Mouse (Mus musculus) lung, embryonic 16.5 days (tissue): ENCODE data around the gene Ghdc. TPM values are rescaled to one million over a fixed set of nuclear protein-coding genes. Genes with fewer than 3 reads are reported as not detected.
A peak's percentile ranks its signal among the peaks of the same experiment; 100 is the strongest.

Experiments
- ATAC-seq: fragments of 200-750 bp; cut with Nextera tagmentation; 2 replicates; pipeline ENCODE4 v1.8.0; 2017; ENCODE audit warnings: low read depth, mild to moderate bottlenecking, moderate library complexity
- H3K27ac ChIP-seq: fragments of 300-500 bp; sonication (generic); 2 replicates; pipeline ENCODE4 v1.5.1; 2014; ENCODE audit warnings: mild to moderate bottlenecking, control low read depth, low read length
- H3K27me3 ChIP-seq: fragments of 300-500 bp; sonication (generic); 2 replicates; pipeline ENCODE4 v1.6.1; 2014; ENCODE audit warnings: low read depth, low read length, mixed read lengths; ENCODE audit not compliant: control insufficient read depth, insufficient read depth
- H3K36me3 ChIP-seq: fragments of 300-500 bp; sonication (generic); 2 replicates; pipeline ENCODE4 v1.6.1; 2014; ENCODE audit warnings: low read length; ENCODE audit not compliant: control insufficient read depth, insufficient read depth
- H3K4me1 ChIP-seq: fragments of 300-500 bp; sonication (generic); replicated peaks from 2 replicates; pipeline ENCODE4 v1.6.1; 2014; ENCODE audit warnings: low read length, mixed read lengths; ENCODE audit not compliant: control insufficient read depth, insufficient read depth
- H3K4me2 ChIP-seq: fragments of 300-500 bp; sonication (generic); 2 replicates; pipeline ENCODE4 v1.6.1; 2014; ENCODE audit warnings: low read depth, low read length, control low read depth
- H3K4me3 ChIP-seq: fragments of 300-500 bp; sonication (generic); 2 replicates; pipeline ENCODE4 v1.5.1; 2014; ENCODE audit warnings: mild to moderate bottlenecking, low read length, control low read depth
- H3K9ac ChIP-seq: fragments of 300-500 bp; sonication (generic); 2 replicates; pipeline ENCODE4 v1.6.1; 2014; ENCODE audit warnings: low read length, control low read depth
- H3K9me3 ChIP-seq: fragments of 300-500 bp; sonication (generic); 2 replicates; pipeline ENCODE4 v1.6.1; 2016; ENCODE audit warnings: low read length; ENCODE audit not compliant: control insufficient read depth
- WGBS: fragments of 180-500 bp; shearing (Covaris S2); extraction: QIAGEN DNeasy Blood & Tissue Kit; methylation state at CpG from one replicate; pipeline ENCODE4 v1.1.7; 2014; 5-methylcytosine and 5-hydroxymethylcytosine counted together
- polyA plus RNA-seq: library from polyadenylated mRNA; unstranded; fragments of >200 nt; fragmentation: Nextera tagmentation; extraction: Ambion mirVana; gene quantifications from 2 replicates; pipeline ENCODE4 v1.2.1, GENCODE M21; 2015

The Ghdc gene
- 6.2 and 6.8 TPM in 2 replicates for polyA plus RNA-seq

DNA sequence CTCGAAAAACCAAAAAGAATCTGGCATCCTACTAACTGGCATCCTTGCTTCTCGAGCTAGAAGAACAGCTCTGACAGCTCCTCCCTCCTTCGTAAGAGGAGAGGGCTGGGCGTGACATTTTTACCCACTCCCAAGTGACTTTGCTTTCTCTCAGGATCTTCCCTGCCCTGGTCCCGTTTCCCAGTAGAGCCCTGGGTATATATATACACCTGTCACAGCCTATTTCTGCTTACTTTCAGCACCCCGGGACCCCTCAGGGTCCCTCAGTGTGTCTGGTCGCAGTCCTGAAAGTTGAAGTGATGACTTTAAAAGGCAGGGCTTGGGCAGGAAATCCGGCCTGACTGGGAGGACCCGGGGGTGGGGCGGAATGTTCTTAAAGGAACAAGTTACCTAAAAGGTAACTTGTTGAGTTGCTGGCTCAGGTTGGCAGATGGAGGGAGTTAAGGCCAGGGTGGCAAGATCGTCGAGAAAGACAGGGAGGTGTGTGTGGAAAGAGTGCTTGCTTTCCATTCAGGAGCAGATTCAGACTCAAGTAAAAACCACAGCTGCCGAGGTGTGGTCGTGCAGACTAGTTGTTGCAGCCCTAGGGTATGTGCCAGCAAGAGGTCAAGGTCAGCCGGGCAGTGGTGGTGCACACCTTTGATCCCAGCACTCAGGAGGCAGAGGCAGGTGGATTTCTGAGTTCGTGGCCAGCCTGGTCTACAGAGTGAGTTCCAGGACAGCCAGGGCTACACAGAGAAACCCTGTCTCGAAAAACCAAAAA is at the start of gene Ghdc:
Ghdc (minus strand) TSS at position 312 of the 763 bp plus-strand sequence.
- ATAC-seq: peak; percentile 84
- 12% methylated on average over 17 of the region's 17 CpGs for WGBS
- Histone ChIP-seq H3K36me3 (no peaks in the 10 kb centered on the region), H3K4me2 (peak within 1 kb of the TSS; percentile 75), H3K27me3 (no peaks in the 10 kb centered on the region), H3K9me3 (no peaks in the 10 kb centered on the region), H3K27ac (0 out of 2 replicates have a peak within 1 kb of the TSS, but pooled peaks have one; percentile 63), H3K9ac (peak within 1 kb of the TSS; percentile 83), H3K4me3 (peak within 1 kb of the TSS; percentile 70), H3K4me1 (peaks cover 6% of the 10 kb centered on the region)

DNA sequence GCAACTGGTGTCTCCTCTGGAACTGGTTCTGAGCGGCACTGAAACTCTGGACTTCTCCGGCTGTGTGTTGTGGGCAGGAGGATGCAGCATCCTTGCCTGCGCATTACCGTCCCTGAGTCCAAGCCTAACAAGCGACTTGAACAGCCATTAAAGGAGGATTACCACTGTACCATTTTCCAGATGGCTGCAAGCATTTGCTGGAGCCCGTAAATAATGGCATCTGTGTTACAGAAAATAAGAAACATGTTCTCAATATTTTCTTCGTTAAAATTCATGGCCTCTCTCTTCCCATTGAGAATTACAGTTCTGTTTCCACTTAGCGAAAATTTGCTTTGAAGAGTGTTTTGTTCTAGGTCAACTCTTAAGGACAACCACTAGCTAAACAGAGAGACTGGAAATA is 49.3 kb upstream of the Ghdc start:
- WGBS: 88% methylated on average over 8 of the region's 8 CpGs
- no peak overlapping the region for H3K4me3 ChIP-seq
- peaks cover 18% of the 10 kb centered on the region for H3K4me1 ChIP-seq
- no peaks in the 10 kb centered on the region for H3K36me3 ChIP-seq
- ATAC-seq: no peak
- H3K9ac ChIP-seq: no peak overlapping the region
- no peaks in the 10 kb centered on the region for H3K27me3 ChIP-seq
- no peak overlapping the region for H3K27ac ChIP-seq
- no peak overlapping the region for H3K4me2 ChIP-seq
- H3K9me3 ChIP-seq: no peaks in the 10 kb centered on the region

DNA sequence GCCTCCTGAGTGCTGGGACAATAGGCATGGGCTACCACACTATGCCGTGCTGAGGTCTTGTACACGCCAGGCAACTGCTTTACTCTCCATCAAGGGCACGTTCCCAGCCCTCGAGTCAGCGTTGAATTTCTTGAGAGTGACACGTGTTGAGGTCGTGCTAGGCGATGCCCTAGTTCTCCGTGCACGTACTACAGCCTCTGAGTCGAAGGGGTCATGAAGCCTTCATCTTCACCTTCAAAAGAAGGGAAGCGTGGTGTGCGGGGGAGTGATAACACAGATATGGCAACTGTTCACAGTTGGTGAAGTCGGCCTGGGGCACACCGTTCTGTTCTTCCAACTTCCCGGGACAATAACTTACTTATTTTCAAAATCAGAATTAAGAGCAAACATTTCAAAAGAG is 48.9 kb upstream of the Ghdc start:
- Histone ChIP-seq H3K4me2 (no peak overlapping the region), H3K27me3 (no peaks in the 10 kb centered on the region), H3K36me3 (no peaks in the 10 kb centered on the region), H3K9ac (no peak overlapping the region), H3K9me3 (no peaks in the 10 kb centered on the region), H3K27ac (no peak overlapping the region), H3K4me1 (peaks cover 22% of the 10 kb centered on the region), H3K4me3 (no peak overlapping the region)
- no peak for ATAC-seq
- 69% methylated on average over 16 of the region's 16 CpGs for WGBS

DNA sequence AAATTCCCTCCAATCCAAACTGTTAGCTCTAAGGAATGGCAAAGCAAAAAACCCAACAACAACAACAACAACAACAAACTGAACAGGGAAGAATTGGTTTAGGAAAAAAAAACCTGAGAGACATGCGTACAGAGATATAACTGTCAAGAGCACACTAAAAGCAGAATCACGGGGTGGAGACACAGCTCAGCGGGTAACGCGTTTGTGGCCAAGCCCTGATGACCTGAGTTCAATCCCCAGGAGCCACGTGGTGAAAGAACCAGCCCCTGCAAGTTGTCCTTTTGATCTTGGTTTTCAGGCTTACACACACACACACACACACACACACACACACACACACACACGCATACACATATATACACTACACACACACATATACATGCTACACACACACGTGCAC is 48.3 kb upstream of the Ghdc start:
- H3K4me2 ChIP-seq: no peak overlapping the region
- H3K9me3 ChIP-seq: no peaks in the 10 kb centered on the region
- peaks cover 26% of the 10 kb centered on the region for H3K4me1 ChIP-seq
- no peak for ATAC-seq
- H3K4me3 ChIP-seq: no peak overlapping the region
- H3K9ac ChIP-seq: no peak overlapping the region
- H3K27ac ChIP-seq: no peak overlapping the region
- no peaks in the 10 kb centered on the region for H3K27me3 ChIP-seq
- 80% methylated on average over 8 of the region's 8 CpGs for WGBS
- H3K36me3 ChIP-seq: no peaks in the 10 kb centered on the region

DNA sequence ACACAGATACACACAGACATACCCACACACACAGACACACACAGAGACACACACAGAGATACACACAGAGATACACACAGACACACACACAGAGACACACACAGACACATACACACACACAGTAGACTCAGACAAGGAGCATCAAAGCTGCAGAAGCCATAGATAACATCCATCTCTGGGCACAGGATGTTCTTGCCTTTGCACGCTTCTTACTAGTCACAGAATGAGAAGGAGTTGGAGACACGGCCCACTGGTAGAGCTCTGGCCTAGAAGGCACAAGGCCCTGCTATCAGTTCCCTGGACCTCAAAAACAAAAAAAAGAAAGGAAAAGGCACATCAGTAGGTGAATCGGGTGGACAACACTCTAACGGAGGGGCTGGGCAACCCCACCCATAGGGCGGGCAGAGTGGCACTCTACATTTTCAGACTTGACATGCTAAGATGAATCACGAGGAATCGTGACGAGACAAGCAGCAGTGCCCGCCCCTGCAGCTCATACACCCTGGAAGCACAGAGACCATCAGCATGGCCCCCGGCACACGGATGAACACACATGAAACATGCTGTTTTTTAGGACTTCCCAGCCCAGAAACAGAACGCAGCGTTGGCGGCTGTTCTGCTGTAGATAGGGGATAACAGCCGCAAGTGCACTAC is 47.7 kb upstream of the Ghdc start:
- H3K27ac ChIP-seq: no peak overlapping the region
- H3K9ac ChIP-seq: no peak overlapping the region
- no peaks in the 10 kb centered on the region for H3K9me3 ChIP-seq
- no peaks in the 10 kb centered on the region for H3K27me3 ChIP-seq
- H3K4me3 ChIP-seq: no peak overlapping the region
- H3K36me3 ChIP-seq: no peaks in the 10 kb centered on the region
- WGBS: 88% methylated on average over 15 of the region's 15 CpGs
- H3K4me2 ChIP-seq: no peak overlapping the region
- ATAC-seq: no peak
- H3K4me1 ChIP-seq: peaks cover 26% of the 10 kb centered on the region

DNA sequence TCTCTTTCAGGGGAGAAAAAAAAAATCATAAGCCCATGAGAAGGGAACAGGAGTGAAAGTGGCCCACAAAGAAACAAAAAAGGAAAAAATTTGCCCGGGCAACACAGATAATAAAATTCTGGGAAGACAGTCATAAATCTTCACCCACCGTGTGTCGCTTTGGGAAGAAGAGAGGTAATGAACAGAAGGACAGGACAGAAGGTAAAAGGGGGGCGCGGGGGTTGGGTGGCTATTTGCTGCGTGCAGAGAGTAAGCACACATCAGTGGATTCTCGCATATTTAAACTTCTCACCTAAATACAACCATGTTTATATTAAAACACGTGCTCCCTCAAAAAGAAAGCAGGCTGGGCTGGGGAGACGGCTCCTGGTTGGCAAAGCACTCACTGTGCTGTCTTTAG is 46.6 kb upstream of the Ghdc start:
- no peaks in the 10 kb centered on the region for H3K9me3 ChIP-seq
- WGBS: 55% methylated on average over 9 of the region's 9 CpGs
- H3K36me3 ChIP-seq: no peaks in the 10 kb centered on the region
- ATAC-seq: no peak
- H3K9ac ChIP-seq: no peak overlapping the region
- peaks cover 26% of the 10 kb centered on the region for H3K4me1 ChIP-seq
- no peak overlapping the region for H3K27ac ChIP-seq
- no peak overlapping the region for H3K4me2 ChIP-seq
- no peaks in the 10 kb centered on the region for H3K27me3 ChIP-seq
- no peak overlapping the region for H3K4me3 ChIP-seq

DNA sequence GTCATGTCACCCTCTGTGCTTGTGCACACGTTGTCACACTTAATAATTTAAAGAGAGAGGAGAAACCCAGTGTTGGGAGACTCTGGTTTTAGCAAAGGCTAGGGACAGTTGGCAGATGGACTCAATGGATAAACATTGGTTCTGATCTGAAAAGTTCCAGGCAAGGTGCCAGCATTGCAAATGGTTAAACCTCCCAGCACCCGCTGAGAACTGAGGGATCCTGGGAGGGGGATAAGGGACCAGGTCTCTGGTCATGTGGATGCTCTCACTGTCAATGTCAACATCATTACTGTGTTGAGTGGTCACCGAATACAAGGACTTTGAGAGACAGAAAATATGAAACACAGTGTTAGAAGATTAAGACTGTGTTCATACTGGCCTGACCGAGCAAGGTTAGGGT is 46.0 kb upstream of the Ghdc start:
- H3K9ac ChIP-seq: no peak overlapping the region
- H3K4me3 ChIP-seq: no peak overlapping the region
- no peak overlapping the region for H3K27ac ChIP-seq
- ATAC-seq: peak; percentile 43
- 27% methylated on average over 4 of the region's 4 CpGs for WGBS
- no peaks in the 10 kb centered on the region for H3K27me3 ChIP-seq
- no peaks in the 10 kb centered on the region for H3K9me3 ChIP-seq
- no peaks in the 10 kb centered on the region for H3K36me3 ChIP-seq
- peaks cover 26% of the 10 kb centered on the region for H3K4me1 ChIP-seq
- no peak overlapping the region for H3K4me2 ChIP-seq

DNA sequence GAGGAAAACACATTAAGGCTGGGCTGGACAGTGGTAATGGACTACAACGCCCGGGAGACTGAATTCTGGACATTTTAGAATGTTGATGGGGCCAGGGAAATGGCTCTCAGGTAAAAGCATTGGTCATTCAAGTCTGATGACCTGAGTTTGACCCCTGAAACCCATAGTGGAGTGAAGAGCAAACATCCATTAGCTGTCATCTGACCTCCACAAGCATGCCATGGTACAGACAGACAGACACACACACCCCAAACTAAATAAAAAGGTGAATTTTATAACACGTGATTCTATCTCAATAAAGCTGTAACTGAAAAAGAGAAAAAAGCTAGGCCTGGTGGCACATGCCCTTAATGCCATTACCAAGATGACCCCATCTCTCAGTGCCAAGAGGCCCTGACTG is 45.6 kb upstream of the Ghdc start:
- 0 out of 2 replicates have a peak, but pooled peaks cover under 1% of the 10 kb centered on the region for H3K9me3 ChIP-seq
- H3K4me1 ChIP-seq: peaks cover 26% of the 10 kb centered on the region
- no peak overlapping the region for H3K4me2 ChIP-seq
- no peak for ATAC-seq
- H3K27me3 ChIP-seq: no peaks in the 10 kb centered on the region
- no peak overlapping the region for H3K4me3 ChIP-seq
- no peaks in the 10 kb centered on the region for H3K36me3 ChIP-seq
- H3K27ac ChIP-seq: no peak overlapping the region
- WGBS: 62% methylated on average over 3 of the region's 3 CpGs
- H3K9ac ChIP-seq: no peak overlapping the region

DNA sequence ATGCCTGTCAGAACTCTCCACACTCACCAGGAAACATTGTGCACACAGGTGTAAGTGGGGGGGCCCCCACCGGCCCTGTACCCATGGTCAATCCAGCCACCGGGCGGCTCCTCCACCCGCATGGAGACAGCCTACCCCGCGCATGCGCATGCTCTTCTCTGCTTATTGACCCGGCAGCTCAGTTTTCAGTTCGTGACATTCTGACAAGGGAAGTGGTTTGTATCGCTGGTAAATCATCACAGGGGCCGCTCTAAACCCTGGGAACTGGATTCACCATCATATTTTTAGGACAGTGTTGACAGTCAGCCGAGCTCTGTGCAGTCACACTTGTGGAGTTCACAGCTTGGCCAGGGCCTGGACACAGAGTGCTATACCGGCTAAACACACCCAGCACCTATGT is 43.7 kb upstream of the Ghdc start:
- Histone ChIP-seq H3K4me3 (no peak overlapping the region), H3K36me3 (no peaks in the 10 kb centered on the region), H3K27me3 (no peaks in the 10 kb centered on the region), H3K4me1 (peaks cover 26% of the 10 kb centered on the region), H3K9me3 (0 out of 2 replicates have a peak, but pooled peaks cover 3% of the 10 kb centered on the region), H3K9ac (no peak overlapping the region), H3K27ac (no peak overlapping the region), H3K4me2 (peak overlapping the region; percentile 33)
- peak; percentile 63 for ATAC-seq
- 24% methylated on average over 13 of the region's 13 CpGs for WGBS
